Mouse (Mus musculus) midbrain, embryonic 11.5 days (tissue): ENCODE measurements at regions not wholly inside any gene's neighbourhood (a gene's known extent, or its start where the extent isn't known, plus 50 kb on each side); places are given as distances from the start of the nearest gene placed in this dataset.
A peak's percentile ranks its signal among the peaks of the same experiment; 100 is the strongest.

Source experiments
- ATAC-seq: fragments of 200-750 bp; cut with Nextera tagmentation; 2 replicates; pipeline ENCODE4 v1.8.0; 2017; ENCODE audit warnings: moderate TSS enrichment, moderate library complexity; ENCODE audit not compliant: low FRiP score
- DNase-seq: peaks from one replicate; pipeline ENCODE4 v3.0.0; 2015; ENCODE audit warnings: low spot score; ENCODE audit errors: missing footprints
- H3K27ac ChIP-seq: fragments of 300-500 bp; sonication (generic); 2 replicates; pipeline ENCODE4 v1.5.1; 2014; ENCODE audit warnings: low read depth, low read length
- H3K27me3 ChIP-seq: fragments of 300-500 bp; sonication (generic); 2 replicates; pipeline ENCODE4 v1.6.1; 2014; ENCODE audit warnings: mild to moderate bottlenecking, low read length, moderate library complexity, mixed read lengths; ENCODE audit not compliant: control insufficient read depth, insufficient read depth
- H3K36me3 ChIP-seq: fragments of 300-500 bp; sonication (generic); 2 replicates; pipeline ENCODE4 v1.6.1; 2014; ENCODE audit warnings: mild to moderate bottlenecking, low read length, moderate library complexity, mixed read lengths; ENCODE audit not compliant: control insufficient read depth, insufficient read depth
- H3K4me1 ChIP-seq: fragments of 300-500 bp; sonication (generic); 2 replicates; pipeline ENCODE4 v1.6.1; 2014; ENCODE audit warnings: low read length; ENCODE audit not compliant: control insufficient read depth, insufficient read depth
- H3K4me2 ChIP-seq: fragments of 300-500 bp; sonication (generic); 2 replicates; pipeline ENCODE4 v1.6.1; 2014; ENCODE audit warnings: mild to moderate bottlenecking, moderate library complexity
- H3K4me3 ChIP-seq: fragments of 300-500 bp; sonication (generic); 2 replicates; pipeline ENCODE4 v1.5.1; 2014; ENCODE audit warnings: low read depth, low read length
- H3K9ac ChIP-seq: fragments of 300-500 bp; sonication (generic); 2 replicates; pipeline ENCODE4 v1.6.1; 2014; ENCODE audit warnings: low read length
- H3K9me3 ChIP-seq: fragments of 300-500 bp; sonication (generic); 2 replicates; pipeline ENCODE4 v1.6.1; 2016; ENCODE audit warnings: low read length; ENCODE audit not compliant: control insufficient read depth
- WGBS: fragments of 180-500 bp; shearing (Covaris S2); extraction: QIAGEN DNeasy Blood & Tissue Kit; methylation state at CpG from one replicate; pipeline ENCODE4 v1.1.7; 2014; 5-methylcytosine and 5-hydroxymethylcytosine counted together

GRCm38 (mm10) chr5:74766211-74766610, 63.5 kb upstream of the Lnx1 start:
- no peak overlapping the region for H3K27ac ChIP-seq
- H3K4me1 ChIP-seq: no peaks in the 10 kb centered on the region
- no peaks in the 10 kb centered on the region for H3K27me3 ChIP-seq
- ATAC-seq (no peak), DNase-seq (peak; percentile 12)
- H3K4me2 ChIP-seq: no peak overlapping the region
- no peak overlapping the region for H3K9ac ChIP-seq
- 88% methylated on average over 8 of the region's 8 CpGs for WGBS
- no peaks in the 10 kb centered on the region for H3K9me3 ChIP-seq
- no peak overlapping the region for H3K4me3 ChIP-seq
- H3K36me3 ChIP-seq: no peaks in the 10 kb centered on the region

- WGBS: 73% methylated on average over 9 of the region's 9 CpGs
- Histone ChIP-seq H3K9ac (no peak overlapping the region), H3K4me3 (no peak overlapping the region), H3K4me2 (no peak overlapping the region), H3K27ac (no peak overlapping the region), H3K27me3 (no peaks in the 10 kb centered on the region), H3K4me1 (no peaks in the 10 kb centered on the region), H3K9me3 (no peaks in the 10 kb centered on the region), H3K36me3 (no peaks in the 10 kb centered on the region)
- no peak for ATAC-seq
- DNase-seq: peak; percentile 72
Observed at GRCm38 (mm10) chr5:74765061-74765767, 62.5 kb upstream of the Lnx1 start.

GRCm38 (mm10) chr5:74757557-74757956, 54.8 kb upstream of the Lnx1 start:
- no peaks in the 10 kb centered on the region for H3K36me3 ChIP-seq
- no peak overlapping the region for H3K4me2 ChIP-seq
- H3K27ac ChIP-seq: no peak overlapping the region
- no peak for DNase-seq
- no peaks in the 10 kb centered on the region for H3K4me1 ChIP-seq
- no peak for ATAC-seq
- H3K9me3 ChIP-seq: no peaks in the 10 kb centered on the region
- H3K27me3 ChIP-seq: no peaks in the 10 kb centered on the region
- WGBS: 91% methylated on average over 5 of the region's 5 CpGs
- H3K4me3 ChIP-seq: no peak overlapping the region
- H3K9ac ChIP-seq: no peak overlapping the region

GRCm38 (mm10) chr5:74752961-74753360, 50.2 kb upstream of the Lnx1 start:
- H3K27ac ChIP-seq: no peak overlapping the region
- no peak overlapping the region for H3K4me2 ChIP-seq
- no peaks in the 10 kb centered on the region for H3K9me3 ChIP-seq
- H3K4me3 ChIP-seq: no peak overlapping the region
- H3K36me3 ChIP-seq: no peaks in the 10 kb centered on the region
- H3K4me1 ChIP-seq: no peaks in the 10 kb centered on the region
- no peaks in the 10 kb centered on the region for H3K27me3 ChIP-seq
- WGBS: 94% methylated on average over 3 of the region's 3 CpGs
- DNase-seq: no peak
- no peak overlapping the region for H3K9ac ChIP-seq
- no peak for ATAC-seq
